Mouse (Mus musculus) ovary, adult 18-20 months (tissue): ENCODE data around the gene Ccdc87.
"Not testable (repeated sequence)": the region's sequence is repeated elsewhere in the genome, so short reads cannot be mapped to it uniquely, and the experiment has no call there.

Experiments used
- DNase-seq: peaks from one replicate; pipeline ENCODE4 v3.0.0; 2022; ENCODE audit warnings: low spot score, mixed read lengths

The Ccdc87 gene

DNA sequence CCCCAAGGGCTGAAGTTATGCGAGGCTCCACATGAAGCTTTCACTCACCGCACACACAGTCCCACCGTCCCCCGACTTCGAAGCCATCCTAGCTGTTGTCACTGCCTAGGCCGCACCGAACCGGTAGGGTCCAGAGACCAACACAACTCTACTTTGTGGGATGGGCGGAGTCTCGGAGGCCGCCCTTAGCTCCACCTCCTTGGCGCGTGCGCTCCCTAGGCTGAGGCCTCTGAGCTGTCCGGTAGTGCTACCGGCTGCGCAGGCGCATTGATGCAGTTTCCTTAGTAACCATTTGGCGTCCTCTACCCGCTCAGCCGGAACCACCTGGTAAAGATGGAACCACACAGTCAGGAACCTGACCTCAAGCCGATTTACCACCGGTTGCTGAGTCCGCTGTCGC, at the start of gene Ccdc87, which contains the start of gene Ccs:
TSS of gene Ccdc87 (plus strand) at position 218 of the 400 bp plus-strand sequence.
TSS of gene Ccs (minus strand) at position 184 of the 400 bp plus-strand sequence.
- DNase-seq = peak; percentile 95

DNA sequence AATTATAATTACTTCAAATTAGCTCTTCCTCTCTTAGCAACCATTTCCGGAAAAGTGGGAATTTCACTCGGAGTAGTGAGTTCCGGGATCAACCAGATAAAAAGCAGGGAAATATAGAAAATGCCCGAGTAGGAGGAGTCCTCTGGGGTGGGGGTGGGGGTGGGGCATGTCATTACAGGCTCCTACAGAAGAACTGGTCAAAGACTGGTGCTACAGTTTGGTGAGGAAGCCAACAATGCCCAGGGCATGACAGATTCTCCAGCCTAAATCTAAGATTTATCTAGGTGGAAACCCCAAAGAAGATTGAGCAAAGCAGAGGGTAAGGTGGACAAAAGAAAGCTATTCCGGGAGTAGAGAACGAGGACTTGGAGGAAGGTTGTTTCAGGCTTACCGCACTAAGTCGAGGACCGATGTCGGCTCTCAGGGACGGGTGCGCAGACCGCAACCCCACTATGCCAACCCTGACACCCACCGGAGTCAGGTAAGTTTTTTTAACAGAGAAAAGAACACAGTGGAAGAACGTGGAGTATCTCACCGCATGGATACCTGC, 45.8 kb upstream of the Ccdc87 start:
- DNase-seq = no peak

- DNase-seq = peak; percentile 97
These were observed 45.2 kb upstream of the Ccdc87 start, which contains the start of gene Rbm4 for GRCm38 (mm10) chr19:4793831-4794422. Gene Rbm4 (minus strand): TSS chr19:4793901.

DNA sequence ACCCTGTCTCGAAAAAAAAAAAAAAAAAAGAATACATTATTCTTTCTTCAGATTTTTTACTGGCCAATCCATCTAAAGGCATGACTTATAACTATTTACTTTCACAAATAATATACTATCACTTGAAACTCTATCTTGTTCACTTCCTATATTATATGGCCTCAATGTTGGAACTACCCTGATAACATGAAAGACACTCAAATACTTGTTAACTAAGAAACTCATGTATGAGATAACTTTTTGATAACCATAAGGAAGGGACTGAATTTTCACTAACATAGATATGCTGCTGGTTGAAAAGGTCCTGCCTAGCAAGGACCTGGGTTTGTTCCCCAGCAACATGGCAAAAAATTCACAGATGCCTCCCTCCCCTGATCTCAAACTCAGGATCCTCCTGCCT, 43.2 kb upstream of the Ccdc87 start:
- no peak for DNase-seq

- DNase-seq = no peak
These were observed 41.3 kb upstream of the Ccdc87 start for GRCm38 (mm10) chr19:4797846-4798245.

- DNase-seq = no peak
These were observed 40.1 kb upstream of the Ccdc87 start for GRCm38 (mm10) chr19:4799083-4799482.

DNA sequence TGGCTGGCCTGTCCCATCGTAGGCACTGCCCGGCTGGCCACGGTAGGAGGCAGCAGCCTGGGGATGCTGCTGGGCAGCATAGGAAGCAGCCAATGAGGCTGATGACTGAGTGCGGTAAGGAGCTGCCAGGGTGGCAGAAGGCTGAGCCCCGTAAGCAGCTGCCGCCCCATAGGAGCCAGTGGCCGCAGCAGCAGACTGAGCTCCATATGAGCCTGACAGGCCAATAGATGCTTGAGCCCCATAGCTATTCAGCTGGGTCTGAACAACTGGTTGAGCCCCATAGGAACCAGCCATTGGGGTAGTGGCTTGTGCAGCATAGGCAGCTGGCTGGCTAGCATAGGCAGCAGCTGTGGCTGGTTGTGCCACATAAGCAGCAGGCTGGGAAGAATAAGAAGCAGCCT, 36.5 kb upstream of the Ccdc87 start:
- no peak for DNase-seq

GRCm38 (mm10) chr19:4803283-4803682, 35.9 kb upstream of the Ccdc87 start:
- no peak for DNase-seq

DNA sequence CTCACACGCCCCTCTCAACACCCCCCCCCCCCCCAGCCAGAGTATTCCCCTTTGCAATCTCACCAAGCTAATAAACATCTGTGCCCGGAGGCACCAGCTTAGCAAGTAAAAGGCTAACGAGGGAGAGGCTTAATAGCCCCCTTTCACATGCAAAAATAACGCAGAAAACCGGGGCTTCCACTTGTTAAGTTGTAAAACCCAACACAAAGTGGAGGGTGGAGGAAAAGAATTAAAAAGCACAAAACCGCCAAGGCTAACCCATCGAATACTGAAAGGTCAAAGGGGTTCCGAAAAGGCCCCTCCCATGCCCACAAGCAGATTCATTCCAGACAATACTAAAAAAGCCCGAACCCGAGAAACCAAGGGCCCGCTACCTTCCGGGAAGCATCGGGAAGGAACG, 28.9 kb upstream of the Ccdc87 start:
- no peak for DNase-seq

- no peak for DNase-seq
These were observed 28.5 kb upstream of the Ccdc87 start for GRCm38 (mm10) chr19:4810746-4811062.

GRCm38 (mm10) chr19:4811063-4811908, 27.9 kb upstream of the Ccdc87 start, which contains the start of the genes Gm21992 and Rbm14:
Gene Gm21992 (minus strand): TSS chr19:4811612.
Gene Rbm14 (minus strand): TSS chr19:4811634.
- DNase-seq = peak; percentile 98

DNA sequence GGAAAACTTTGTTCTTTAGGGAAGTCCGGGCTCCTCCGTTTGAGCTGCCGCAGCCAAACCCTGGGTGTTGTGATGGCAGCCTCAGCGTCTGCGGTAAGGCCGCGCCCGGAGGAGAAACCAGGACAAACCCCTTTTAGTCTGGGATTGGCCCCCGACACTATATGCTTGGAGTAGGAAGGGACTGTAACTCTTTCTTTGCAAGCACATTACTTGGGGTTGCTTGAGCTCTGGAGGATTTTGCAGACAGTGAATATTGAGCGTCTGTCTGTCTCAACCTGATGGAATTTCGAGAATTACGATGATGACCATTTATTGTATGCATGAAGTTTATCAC, 27.3 kb upstream of the Ccdc87 start:
- DNase-seq = no peak

DNA sequence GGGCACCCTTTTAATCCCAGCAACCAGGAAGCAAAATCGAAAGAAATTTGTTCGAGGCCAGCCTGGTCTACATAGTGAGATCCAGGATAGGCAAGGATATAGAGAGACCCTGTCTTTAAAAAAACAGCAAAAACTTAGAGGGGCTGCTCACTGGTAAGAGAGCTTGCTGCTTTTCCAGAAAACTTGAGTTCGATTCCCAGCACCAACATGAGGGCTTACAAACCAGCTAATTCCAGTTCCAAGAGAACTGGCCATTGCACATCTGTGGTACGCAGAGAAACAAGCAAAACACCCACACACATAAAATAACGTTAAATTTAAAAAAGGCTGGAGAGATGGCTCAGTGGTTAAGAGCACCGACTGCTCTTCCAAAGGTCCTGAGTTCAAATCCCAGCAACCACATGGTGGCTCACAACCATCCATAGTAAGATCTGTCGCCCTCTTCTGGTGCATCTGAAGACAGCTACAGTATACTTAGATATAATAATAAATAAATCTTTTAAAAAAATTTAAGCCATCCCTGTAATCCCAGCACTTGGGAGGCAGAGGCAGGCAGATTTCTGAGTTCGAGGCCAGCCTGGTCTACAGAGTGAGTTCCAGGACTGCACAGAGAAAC, 26.7 kb upstream of the Ccdc87 start:
- not testable (repeated sequence) for DNase-seq

- no peak for DNase-seq
These were observed 26.2 kb upstream of the Ccdc87 start for GRCm38 (mm10) chr19:4813015-4813414.

DNA sequence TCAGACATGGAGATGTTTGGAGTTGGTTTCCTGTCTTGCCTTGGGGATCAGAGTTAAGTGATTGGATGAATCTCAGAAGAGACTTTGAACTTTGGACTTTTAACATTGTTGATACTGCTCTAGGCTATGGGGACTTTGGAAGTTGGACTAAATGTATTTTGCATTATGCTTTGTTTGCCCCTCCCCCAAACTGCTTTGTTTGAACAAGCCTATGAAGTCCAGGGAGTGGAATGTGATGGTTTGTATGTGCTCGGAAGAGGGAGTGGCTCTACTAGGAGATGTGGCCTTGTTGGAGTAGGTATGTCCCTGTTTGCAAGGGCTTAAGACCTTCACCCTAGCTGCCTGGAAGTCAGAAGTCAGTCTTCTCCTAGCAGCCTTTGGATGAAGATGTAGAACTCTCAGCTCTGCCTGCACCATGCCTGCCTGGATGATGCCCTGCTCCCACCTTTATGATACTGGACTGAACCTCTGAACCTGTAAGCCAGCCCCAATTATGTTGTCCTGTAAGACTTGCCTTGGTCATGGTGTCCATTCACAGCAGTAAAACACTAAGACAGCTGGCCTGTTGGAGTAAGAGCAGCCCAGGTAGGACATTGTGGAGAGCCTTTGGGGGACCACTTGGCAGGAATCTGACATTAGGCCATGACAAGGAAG, 21.9 kb upstream of the Ccdc87 start:
- DNase-seq = no peak

DNA sequence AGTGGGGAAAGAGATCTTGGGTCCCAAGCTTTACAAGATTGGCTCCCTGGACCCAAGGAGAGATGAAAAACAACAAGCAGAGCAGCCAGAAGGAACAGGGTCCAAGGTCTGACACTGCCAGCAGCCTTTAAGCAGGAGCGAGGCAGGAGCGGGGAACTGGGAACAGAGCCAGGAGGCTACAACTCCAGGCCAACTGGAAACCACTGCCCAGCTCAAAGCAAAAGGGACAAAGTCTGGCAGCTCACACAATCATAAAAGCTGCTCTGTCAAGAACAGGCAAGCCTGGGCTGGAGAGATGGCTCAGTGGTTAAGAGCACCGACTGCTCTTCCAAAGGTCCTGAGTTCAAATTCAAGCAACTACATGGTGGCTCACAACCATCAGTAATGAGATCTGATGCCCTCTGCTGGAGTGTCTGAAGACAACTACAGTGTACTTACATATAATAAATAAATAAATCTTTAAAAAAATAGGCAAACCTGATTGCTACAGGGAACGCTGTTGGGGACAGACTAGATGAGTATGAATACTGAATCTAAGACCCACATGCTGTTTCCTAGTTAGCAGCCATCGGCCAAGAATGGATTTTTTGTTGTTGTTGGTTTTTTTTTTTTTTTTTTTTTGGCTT, 18.4 kb upstream of the Ccdc87 start:
- peak; percentile 69 for DNase-seq

DNA sequence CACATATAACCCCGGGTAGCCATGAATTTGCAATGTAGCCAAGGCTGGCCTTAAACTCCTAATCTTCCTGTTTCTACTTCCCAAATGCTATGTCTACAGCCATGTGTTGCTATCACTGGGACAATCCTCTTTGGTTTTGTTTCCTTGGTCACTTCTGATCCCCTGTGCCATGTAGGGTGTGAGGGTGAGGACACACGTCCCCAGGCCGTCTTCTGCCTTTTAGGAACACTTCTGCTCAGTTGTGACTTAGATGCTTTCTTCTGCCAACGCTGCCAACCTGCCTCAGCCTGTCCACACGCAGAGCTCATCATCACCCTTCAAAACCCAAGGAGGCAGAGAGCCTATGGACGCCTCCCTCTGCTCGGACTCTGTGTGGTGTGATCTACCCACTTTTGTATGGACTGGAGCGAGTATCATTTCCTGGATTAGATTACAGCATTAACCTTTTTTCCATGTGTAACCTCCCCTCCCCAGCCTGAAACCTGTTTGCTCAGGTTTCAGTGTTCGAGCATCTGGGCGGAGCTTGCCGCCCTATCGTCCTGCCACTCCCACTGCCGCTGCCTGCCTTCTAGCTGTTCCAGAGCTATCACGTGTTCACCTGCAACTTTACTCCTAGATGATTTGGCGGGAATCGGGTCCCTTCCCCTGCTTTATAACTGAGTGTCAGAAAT, 10.6 kb upstream of the Ccdc87 start:
- DNase-seq = no peak

- no peak for DNase-seq
These were observed 10.0 kb upstream of the Ccdc87 start for GRCm38 (mm10) chr19:4829156-4829555.

DNA sequence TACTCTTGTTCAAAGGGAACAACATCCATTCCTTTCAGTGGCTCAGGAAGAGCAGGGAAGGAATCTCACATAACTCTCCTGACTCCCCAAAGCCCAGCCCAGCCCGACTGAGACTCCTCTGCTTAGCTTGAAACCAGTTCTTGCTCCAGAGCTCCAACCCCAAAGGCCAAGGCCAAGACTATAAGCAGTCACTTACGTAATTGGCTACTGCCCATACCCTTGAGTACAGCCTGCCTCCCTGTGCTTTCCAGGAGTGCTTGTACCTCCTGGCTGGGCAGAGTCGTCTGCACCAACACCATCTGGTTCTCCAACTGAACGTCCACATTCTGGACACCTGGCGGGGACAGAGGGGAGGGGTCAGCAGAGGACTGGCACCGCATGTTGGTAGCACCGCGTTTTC, 5.2 kb upstream of the Ccdc87 start:
- DNase-seq = peak; percentile 25

GRCm38 (mm10) chr19:4836096-4836495, 3.1 kb upstream of the Ccdc87 start:
- no peak for DNase-seq

DNA sequence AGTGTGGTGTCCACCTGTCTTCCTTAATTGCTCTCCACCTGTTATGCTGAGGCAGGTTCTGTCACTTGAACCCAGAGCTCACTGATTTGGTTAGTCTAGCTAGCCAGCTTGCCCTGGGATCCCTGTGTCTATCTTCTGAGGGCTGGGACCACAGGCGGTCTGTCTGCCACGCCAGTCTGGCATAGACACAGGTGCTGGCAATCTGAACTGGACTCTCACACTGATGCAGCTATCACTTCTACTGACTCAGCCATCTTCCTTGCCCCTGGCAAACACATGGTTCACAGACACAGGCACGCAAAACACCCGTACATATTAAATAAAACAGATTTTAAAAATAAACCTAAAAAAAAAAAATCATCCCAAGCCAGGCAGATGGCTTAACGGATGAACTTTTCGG, 2.1 kb upstream of the Ccdc87 start:
- DNase-seq = no peak
